Mouse (Mus musculus) neural tube, embryonic 10.5 days (tissue): Measurements from ENCODE around the gene Tlcd1.
"Not testable (repeated sequence)": the region's sequence is repeated elsewhere in the genome, so short reads cannot be mapped to it uniquely, and the experiment has no call there.

Experiments
- DNase-seq: peaks from one replicate; pipeline ENCODE4 v3.0.0-alpha.2; 2017; ENCODE audit warnings: low spot score; ENCODE audit errors: extremely low spot score

Tlcd1 gene

DNA sequence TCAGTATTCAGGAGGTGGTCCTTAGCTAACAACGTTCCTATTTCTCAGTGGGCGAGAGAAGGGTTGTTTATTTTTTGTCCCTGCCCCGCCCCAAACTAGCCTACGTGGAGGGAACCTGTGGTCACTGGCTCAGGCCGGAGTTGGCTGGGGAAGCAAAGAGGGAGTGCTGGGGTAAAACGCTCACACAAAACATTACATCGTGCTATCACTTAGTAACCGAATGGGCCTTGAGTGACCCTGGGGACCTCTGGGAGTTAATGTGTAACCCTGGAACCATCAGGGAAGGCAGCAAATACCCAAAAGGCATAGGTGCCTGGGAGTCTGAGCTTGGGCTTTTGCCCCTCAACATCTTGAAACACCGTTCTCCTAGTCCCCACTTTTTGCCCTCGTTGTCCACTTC, 926 bp downstream of the Tlcd1 start:
- DNase-seq: no peak

DNA sequence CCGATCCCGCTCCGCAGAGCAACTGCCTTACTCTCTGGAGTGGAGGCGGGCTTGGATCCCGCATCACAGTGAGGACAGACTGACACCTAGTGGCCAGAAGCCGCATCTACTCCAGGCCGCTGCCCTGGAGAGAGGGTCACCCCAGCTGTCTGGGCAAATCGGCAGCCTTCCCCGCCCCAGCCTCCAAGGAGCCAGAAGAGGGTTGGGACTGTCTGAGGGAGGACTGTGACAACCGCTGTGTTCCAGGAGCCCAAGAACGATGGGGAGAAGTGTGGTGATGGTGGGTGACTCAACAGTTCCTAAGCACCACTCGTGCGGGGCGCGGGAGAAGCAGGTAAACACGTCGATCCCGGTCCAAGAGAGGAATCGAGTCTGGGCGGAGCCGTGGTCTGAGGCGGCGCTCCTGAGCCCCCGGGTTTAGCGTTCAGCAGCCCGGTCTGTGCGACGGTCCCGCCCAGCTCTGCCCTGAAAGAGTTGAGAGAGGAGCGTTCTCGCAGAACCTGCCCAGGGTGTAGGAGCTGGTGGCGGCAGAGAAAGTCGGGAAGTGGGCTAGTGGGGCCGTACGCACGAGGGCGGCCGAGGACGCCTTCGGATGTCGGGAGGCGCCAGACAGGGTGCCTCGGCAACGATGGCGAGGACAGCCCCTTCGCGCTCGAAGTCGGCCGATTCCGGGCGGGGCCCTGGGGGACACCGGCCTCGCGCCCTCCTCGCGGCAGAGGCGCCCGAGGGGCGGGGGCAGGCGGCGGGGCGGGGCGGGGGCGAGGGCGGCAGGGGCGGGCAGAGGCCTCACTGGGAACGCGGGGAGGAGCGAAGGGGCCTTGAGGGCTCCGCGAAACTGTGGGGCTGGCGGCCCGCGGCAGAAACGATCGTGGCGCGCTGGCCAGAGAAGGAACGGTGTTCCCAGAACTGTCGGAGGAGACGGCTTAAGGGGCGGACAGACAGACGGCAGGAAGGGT, 1.7 kb downstream of the Tlcd1 start:
- peak; percentile 98 for DNase-seq

DNA sequence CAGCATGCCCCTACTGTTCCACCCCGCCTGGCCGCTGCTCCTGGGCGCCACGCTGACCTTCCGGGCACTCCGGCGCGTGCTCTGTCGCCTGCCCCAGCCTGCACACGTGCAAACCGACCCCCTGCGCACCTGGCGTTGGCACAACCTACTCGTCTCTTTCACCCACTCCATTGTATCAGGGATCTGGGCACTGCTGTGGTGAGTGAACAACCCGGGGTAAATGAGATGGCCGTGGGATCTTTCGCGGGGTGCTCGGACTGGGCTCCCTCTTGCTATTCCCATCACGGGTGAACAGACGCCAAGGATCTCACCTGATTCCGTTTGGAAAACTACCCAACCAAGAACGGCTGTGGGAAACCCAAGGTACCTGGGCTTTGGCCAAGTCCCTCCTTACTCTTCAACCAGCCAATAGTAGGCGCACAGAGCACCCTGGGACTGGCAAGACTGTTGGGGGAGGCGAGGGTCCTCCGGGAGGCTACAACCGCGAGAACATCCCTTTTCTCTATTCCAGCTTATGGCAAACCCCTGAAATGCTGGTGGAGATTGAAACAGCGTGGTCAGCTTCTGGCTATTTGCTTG, 2.4 kb downstream of the Tlcd1 start:
- no peak for DNase-seq

DNA sequence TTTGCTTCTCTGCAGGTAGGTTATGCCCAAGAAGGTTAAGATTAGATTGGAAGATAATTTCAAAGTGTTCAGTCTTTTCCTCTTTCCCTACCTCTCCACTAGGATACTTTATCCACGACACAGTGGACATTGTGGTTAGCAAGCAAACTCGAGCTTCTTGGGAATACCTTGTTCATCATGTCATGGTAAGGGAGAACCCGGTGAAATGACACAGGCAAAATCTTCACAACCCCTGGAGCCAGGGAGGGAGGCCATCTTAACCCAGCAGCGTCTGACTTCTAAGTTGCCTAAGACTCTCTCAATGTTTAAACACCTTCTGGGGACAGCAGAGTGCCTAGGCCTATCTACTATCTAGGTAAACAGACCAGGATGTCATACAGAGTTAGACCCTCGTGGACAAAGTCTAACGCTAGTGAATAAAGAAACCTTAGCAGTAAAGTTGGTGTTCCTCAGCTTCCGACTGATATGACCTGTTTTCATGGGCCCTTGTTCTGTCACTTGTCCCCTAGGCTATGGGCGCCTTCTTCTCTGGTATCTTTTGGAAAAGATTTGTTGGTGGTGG, 3.0 kb downstream of the Tlcd1 start:
- no peak for DNase-seq

DNA sequence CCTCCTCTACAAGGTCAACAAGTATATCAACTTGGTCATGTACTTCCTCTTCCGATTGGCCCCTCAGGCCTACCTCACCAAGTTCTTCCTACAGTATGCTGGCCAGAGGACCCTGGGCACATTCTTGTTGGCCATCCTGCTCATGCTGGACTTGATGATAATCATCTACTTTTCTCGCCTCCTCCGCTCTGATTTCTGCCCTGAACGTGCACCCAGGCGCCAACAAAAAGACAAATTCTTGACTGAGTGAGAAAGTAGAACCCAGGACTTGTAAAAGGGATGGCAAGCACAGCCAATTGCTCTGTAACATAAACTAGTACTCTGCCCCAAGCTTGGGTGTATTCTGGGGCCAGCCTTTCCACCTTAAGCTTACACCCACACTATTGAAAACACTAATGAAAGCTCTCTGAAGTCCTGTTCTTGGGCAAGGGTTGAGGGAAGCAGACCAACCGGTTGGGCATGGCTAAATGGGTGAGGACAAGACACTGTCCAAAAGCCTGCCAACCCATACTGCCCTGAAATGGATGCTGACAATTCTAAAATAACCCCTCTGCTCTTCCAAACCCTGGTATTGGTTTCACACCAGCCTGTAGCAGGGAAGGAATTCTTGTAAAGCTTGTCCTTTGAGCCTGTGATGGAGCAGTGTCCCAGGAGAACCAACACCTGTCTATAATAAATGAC, 3.7 kb downstream of the Tlcd1 start:
- no peak for DNase-seq

DNA sequence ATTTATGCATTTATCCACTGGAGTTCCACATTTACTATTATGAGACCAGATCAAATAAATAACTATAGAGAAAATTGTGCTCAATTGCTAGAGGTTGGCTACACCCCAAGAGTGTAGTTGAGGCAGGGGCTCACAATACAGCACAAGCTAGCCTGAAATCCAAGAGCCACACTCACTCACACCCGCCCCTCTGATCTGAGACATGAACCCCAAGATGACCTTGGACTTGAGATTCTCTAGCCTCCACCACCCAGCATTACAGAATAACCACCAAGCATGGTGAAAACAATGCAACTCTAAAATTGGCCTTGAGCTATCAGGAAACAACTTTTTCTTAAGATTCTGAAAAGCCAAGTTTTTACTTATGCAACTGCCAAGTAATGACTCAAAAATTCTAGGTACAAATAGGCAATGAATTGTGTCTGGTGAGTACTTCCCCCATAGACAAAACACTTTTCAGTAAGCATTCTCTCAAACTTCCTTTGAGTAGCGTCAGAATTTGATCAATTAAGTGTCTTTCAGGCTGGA, 5.4 kb downstream of the Tlcd1 start:
- DNase-seq: no peak

DNA sequence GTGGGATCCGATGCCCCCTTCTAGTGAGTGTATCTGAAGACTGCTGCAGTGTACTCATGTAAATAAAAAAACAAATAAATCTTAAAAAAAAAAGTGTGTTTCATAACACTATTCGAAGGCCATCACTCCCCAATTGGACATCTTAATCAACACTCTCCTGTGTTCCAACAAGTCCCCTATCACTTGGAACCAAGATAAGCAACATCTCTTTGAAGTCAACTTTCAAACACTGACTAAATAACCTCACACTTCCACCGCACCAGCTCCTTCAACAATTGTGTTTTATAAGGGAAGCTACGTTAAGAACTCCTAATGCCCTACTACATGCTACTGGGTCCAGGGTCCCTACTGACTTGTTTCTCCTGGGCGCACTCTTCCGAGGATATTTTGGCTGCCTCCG, 5.9 kb downstream of the Tlcd1 start:
- DNase-seq: no peak

DNA sequence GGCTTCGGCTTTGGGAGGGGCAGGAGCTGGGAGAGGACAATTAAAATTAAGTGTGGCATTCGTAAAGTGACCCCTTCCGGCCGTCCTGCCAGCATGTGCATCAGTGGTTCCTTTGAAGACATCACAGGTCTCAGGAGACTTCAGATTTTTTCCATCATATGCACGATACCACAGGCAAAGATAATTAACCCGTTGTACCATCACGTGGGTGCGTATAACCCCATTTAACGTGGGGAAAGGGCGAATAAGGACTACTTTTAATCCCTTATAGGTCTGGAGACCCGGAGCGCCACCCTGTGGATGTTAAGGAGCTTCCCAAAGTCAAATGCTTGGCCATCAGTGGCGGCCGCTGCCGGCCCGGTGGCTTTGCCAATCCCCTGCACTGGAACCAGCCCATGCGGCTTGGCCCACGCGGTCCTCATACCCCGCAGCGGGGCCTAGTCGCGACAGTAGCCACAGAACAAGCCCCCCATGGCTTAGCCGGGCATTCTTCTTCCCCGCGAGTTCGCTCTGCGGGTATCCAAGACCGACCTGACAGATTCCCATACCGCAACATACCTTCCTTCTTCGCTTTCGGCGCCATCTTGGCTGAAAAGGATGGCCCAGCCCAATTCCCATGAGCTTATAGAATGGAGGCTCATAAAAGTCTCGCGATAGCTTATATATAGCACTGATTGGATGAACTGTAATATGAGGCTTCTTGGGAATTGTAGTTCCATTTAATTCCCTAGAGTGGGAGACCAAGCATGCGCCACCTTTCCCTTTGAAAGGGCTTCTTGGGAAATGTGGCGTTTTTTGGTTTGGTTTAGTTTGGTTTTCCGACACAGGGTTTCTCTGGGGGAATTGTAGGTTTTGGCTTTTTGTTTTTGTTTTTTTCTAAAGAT, 6.7 kb downstream of the Tlcd1 start, which contains the start of gene Rpl23a:
TSS of gene Rpl23a (minus strand) at position 624 of the 884 bp plus-strand sequence.
- DNase-seq: peak; percentile 90

DNA sequence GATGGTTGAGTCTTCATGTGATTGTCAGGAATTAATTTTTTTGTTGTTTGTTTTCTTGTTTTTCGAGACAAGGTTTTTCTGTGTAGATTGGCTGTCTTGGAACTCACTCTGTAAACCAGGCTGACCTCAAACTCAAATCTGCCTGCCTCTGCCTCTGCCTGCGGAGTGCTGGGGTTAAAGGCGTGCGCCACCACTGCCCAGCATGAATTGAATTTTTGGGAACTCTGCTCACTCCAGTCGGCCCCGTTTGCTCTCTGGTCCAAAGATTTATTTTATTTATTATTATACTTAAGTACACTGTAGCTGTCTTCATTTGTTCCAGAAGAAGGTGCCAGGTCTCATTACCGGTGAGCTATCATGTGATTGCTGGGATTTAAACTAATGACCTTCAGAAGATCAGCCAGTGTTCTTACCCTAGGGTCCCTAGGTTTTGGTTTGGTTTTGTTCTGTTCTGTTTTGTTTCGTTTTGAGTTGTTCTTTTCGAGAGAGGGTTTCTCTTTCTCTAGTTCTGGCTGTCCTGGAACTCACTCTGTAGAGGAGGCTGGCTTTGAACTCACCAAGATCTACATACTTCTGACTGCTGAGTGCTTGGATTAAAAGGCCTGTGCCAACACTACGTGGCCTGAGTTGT, 7.5 kb downstream of the Tlcd1 start:
- no peak for DNase-seq

DNA sequence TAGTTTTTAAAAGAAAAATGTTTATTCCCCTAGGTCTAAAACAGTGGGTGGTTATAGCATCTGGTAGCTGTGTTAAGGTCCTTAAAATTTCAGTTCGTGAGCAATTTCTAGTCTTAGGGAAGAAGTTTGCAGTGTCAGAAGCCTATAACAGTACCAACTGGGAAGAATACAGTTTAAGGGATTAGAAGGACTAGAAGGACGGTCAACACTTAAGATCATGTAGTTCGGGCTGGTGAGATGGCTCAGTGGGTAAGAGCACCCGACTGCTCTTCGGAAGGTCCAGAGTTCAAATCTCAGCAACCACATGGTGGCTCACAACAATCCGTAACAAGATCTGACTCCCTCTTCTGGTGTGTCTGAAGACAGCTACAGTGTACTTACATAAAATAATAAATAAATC, 8.2 kb downstream of the Tlcd1 start:
- DNase-seq: not testable (repeated sequence)

DNA sequence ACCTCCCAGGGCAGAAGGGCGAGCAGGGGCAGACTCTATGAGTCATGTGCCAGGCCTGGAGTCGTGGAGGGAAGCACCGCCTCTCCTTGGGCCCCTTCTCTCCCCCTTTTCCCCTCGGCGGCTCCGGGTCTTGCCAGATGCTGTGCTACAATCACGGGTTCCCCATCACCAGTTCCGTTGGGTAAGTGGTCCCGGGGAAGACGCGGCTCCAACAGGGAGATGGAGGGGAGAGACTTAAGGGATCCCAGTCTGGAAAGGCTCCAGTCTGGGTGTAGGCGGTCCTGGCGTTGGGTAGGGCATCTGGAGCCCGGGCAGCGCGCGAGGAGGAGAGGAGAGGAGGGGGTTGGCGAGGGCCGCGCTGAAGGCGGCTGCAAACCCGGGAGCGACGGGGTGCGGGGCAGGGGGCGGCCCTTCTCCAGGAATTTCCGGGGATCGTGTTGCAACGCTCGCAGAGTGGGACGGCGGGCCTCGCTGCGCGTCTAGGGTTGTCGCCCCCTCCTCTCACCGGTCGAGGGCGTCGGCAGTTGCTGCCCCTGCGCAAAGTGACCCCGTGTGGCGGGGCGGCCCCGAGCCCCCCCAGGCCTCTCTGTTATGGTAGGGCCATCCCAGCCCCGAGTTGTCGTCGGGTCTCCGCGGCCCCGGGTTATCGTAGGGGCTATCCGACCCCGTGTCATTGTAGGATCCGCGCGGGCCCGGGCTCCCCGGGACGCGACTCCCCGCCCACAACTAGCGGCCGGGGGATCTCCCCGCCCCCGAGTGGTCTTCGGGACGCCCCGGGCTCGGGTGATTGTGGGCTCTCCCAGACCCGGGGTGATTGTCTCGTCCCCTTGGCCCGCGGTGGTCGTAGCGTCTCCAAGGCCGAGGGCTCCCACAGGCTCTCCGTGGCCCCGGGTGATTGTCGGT, 12.1 kb downstream of the Tlcd1 start, which contains the start of gene Rab34:
TSS of gene Rab34 (plus strand) at position 100 of the 903 bp plus-strand sequence.
- DNase-seq: peak; percentile 88

DNA sequence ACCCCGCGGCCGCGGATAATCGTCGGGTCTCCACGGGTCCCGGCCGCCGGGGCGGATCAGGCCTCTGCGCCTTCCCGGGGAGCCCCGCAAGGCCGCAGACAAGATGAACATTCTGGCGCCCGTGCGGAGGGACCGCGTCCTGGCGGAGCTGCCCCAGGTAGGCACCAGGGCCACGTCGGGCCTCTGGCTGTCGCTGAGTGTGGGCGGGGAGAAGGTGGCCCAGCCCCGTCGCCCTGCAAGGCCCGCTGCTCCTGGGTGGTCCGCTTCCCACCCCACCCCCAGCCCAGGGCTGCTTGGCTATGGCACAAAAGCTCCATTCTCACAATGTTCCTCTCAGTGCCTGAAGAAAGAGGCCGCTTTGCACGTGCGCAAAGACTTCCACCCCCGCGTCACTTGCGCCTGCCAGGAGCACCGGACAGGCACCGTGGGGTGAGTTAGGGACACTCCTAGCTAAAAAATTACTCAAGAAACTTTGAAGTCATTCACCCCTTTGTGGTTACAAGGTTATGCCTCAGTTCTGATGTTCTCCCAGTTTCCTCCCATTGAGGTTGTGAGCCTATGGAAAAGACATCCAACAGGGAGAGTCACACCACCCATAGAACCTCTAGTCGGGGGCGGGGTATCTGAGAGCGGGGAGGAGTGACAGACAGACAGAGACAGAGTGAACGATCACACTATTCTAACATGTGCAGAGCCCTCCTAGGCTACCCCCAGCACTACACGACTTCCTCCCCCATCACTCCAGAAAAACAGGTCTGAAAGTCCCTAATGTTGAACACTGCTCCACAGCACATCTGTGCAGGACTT, 12.9 kb downstream of the Tlcd1 start:
- DNase-seq: peak; percentile 94

DNA sequence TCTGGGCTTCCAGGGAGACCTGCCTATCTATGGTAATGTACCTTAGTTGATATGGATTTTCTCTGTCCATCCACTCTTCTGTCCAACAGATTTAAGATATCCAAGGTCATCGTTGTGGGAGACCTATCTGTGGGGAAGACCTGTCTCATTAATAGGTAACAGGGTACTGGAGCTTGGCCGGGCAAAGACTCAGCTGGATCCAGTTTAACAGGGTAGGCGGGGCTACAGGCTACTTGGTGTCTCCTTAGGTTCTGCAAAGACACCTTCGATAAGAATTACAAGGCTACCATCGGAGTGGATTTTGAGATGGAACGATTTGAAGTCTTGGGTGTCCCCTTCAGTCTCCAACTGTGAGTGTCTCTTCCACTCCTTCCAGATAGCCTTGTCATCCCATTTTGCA, 13.5 kb downstream of the Tlcd1 start:
- no peak for DNase-seq

DNA sequence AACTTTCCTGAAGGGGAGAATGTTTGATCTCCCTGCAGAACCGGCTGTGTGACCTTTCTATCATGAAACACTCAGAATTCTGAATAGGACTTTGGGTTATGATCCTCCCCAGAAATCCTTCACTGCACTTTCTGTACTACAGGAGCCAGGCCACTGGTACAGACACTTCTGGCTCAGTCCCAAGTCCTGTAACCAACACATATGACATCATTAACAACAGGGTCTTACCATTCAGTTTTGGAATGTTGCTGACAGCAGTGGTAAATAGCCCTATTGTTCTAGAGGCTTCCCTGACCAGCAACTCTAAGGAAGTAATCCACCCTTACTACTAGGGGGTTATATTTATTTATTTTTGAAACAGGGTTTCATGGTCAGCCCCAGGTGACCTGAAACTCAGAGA, 16.6 kb downstream of the Tlcd1 start, which contains the start of gene Proca1:
TSS of gene Proca1 (plus strand) at position 280 of the 400 bp plus-strand sequence.
- no peak for DNase-seq

DNA sequence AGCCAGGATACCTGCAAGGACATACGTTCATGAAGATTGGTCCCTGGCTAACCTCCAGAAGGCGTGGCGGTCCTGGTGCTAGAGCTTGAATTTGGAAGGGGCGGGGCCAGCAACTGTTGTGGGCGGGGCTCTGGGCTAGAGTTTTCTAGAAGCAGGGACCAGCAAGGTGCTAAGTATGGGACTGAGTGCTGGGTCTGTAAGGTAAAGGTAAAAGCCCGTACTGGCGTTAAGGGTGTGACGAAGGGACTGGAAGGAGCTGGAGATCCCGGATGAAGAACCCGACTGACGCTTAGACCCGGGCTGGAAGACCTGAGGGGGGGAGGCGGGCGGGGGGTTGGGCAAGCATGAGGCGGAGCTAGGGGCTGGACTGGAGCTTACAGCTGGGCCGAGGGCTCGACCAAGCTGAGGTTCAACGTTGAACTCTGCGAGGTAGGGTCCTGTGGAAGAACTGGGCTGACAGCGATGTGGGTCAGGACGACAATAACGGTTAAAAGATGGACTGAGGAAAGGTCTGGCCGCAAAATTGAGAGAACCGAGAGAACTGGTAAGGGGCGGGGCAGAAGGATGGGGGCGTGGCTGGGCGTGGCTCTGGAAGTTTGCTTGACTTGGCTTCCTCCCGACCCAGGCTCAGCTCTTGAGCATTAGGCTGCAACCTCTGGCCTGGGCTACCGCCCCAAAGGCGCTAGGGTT, 18.0 kb downstream of the Tlcd1 start:
- DNase-seq: peak; percentile 78

DNA sequence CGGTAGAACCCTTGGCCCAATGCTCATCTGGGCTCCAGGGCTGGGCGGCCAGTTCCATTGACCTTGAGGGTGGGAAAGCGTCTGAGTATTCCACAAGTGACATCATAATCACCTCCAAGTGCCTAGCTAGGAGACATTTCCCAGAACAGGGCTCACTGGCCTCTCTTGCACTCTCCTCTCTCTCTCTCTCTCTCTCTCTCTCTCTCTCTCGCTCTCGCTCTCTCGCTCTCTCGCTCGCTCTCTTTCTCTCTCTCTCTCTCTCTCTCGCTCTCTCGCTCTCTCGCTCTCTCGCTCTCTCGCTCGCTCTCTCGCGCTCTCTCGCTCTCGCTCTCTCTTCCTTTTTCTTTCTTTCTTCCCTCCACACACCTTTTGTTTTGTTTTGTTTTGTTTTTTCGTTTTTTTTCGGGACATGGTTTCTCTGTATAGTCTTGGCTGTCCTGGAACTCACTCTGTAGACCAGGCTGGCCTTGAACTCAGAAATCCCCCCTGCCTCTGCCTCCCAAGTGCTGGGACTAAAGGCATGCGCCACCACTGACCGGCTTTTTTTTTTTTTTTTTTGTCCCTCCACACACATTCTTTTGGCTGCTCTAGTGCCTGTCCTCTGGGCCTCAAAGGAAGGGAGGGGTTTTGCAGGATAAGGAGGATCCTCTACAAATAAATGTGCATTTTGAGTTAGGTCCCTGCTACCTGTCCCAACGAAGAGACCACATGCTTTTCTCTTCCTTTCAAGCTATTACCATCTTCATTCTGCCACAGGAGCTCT, 18.8 kb downstream of the Tlcd1 start:
- no peak for DNase-seq

DNA sequence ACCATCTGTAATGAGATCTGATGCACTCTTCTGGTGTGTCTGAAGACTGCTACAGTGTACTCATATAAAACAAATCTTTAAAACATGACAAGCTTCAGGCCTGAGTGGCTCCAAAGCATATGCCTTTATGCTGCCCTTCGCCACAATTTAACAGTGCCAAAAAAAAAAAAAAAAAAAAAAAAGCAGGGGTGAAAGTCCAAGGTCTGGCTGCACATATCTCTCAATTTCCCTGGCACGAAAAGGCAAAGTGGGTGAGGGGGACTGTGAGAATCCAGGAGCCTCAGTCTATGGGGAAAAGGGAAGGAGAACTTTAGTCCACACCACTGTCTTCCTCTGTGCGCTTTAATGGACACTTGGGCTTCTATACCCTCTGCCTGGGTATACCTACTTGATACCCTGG, 25.9 kb downstream of the Tlcd1 start:
- DNase-seq: no peak
